Mouse (Mus musculus): ENCODE data around the gene Il23a. TPM values are rescaled to one million over a fixed set of nuclear protein-coding genes. Genes with fewer than 3 reads are reported as not detected.

Il23a gene
- polyA plus RNA-seq, 1 experiment: not detected

DNA sequence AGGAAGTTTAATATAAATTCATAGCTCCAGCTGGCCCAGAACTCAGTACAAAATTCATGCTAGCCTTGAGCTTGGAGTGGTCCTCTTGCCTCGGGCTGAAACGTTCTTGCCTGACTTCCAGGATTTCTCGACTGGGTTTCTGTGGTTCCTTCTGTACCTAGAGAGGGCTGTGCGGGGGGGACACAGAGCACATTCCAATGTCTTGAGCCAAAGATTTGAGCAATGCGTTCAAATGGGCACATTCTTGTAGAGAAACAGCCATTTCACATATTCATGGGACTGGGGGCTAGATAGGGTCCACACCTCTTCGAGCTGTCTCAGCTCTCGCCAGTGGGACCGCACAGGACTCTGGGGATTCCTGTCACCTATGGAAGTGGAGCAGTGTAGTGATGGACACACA, 42.6 kb downstream of the Il23a start:
- Histone ChIP-seq H3K4me1 (ENCODE audit: control insufficient read depth, insufficient read depth, low read length) (peaks cover 15% of the 10 kb centered on the region), H3K4me3 (ENCODE audit: insufficient read depth, low read length) (no peak overlapping the region)
- TF ChIP-seq POLR2A (IDR thresholded peaks at IDR 0.05; ENCODE audit: borderline replicate concordance, low read depth, low read length) (no peak), CTCF (IDR thresholded peaks at IDR 0.05; ENCODE audit: low read depth, low read length) (no peak)

DNA sequence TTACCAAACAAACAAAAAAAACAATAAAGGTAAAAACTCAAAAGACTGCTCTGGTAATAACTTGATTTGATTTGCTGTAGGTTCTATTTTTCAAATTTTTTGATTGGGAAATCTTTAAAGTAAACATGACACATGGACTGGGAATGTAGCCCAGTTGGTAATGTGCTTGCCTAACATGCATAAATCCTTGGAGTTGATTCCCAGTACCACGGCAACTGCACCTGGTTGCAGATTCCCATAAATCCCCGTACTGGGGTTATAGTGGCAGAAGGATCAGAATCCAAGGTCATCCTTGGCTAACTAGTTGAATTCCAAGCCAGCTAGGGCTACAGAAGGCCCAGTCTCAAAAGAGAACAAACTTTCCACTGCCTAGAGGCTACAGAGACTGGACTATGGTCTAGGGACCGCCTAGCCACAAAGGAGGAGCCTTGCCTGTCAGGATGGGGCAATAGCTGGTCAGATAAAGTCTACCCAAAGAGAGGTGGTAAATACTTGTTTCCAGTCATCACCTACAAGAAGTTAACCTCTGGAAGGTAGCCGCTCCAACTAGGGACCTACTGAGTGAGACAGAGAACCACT, 44.8 kb downstream of the Il23a start, which contains the start of gene Apon:
Apon (plus strand) TSS at position 420 of the 579 bp plus-strand sequence.
- Histone ChIP-seq H3K4me1 (ENCODE audit: control insufficient read depth, insufficient read depth, low read length) (peaks cover 6% of the 10 kb centered on the region), H3K27ac (ENCODE audit: insufficient read depth, low read depth, low read length) (no peak within 1 kb of the TSS), H3K4me3 (ENCODE audit: insufficient read depth, low read length) (no peak within 1 kb of the TSS)
- TF ChIP-seq POLR2A (IDR thresholded peaks at IDR 0.05; ENCODE audit: borderline replicate concordance, low read depth, low read length) (no peak), CTCF (IDR thresholded peaks at IDR 0.05; ENCODE audit: low read depth, low read length) (no peak)

More for the DNA sequence above, 42.6 kb downstream of the Il23a start:
- no peak overlapping the region for H3K27ac ChIP-seq (ENCODE audit: insufficient read depth, low read depth, low read length)

GRCm38 (mm10) chr10:128250565-128250964, 48.0 kb downstream of the Il23a start:
- TF ChIP-seq CTCF (IDR thresholded peaks at IDR 0.05; ENCODE audit: low read depth, low read length): no peak
- no peak for TF ChIP-seq POLR2A (IDR thresholded peaks at IDR 0.05; ENCODE audit: borderline replicate concordance, low read depth, low read length)
- H3K4me1 ChIP-seq (ENCODE audit: control insufficient read depth, insufficient read depth, low read length): no peaks in the 10 kb centered on the region
- H3K27ac ChIP-seq (ENCODE audit: insufficient read depth, low read depth, low read length): no peak overlapping the region
- no peak overlapping the region for H3K4me3 ChIP-seq (ENCODE audit: insufficient read depth, low read length)

DNA sequence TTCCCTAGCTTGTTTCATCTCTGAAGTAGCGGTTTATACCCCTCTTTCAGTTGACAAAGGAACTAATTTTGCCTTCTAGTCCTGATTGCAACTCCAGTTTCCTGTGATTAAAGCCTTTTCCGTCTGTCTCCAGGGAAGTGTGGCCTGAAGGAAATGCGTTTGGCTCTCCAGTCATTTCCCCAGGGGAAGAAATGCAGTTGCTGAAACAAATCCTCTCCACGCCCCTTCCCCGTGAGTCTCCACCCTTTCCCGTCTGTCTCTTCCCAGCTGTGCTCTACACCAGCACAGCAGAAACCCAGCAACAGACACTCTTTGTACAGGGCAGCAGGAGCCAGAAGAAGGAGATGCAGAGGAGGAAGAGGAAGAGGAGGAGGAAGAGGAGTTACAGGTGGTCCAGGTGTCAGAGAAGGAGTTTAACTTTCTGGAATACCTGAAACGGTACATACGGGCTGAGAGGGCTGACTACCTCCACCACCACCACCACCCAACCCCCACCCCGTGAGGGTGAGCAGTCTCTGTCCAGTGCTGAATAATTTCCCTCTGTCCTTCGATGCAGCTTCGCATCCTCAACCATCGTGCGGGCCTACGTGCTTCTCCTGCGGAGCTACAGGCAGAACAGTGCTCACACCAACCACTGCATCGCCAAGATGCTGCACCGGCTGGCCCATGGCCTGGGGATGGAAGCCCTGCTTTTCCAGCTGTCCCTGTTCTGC, 51.4 kb downstream of the Il23a start:
- Histone ChIP-seq H3K27ac (ENCODE audit: insufficient read depth, low read depth, low read length) (no peak overlapping the region), H3K4me1 (ENCODE audit: control insufficient read depth, insufficient read depth, low read length) (no peaks in the 10 kb centered on the region), H3K4me3 (ENCODE audit: insufficient read depth, low read length) (no peak overlapping the region)
- no peak for TF ChIP-seq POLR2A (IDR thresholded peaks at IDR 0.05; ENCODE audit: borderline replicate concordance, low read depth, low read length)
- TF ChIP-seq CTCF (IDR thresholded peaks at IDR 0.05; ENCODE audit: low read depth, low read length): no peak

Other genes with a start within 250 kb of the Il23a start
- gene Ptges3, start 239.8 kb downstream of the Il23a start, polyA plus RNA-seq (2012; ENCODE audit: insufficient read depth, insufficient read length, missing spikeins): 152 and 160 TPM in 2 replicates
- 483 and 528 TPM in 2 replicates for gene Atp5b, start 215.5 kb downstream of the Il23a start, polyA plus RNA-seq (2012; ENCODE audit: insufficient read depth, insufficient read length, missing spikeins)
- gene Baz2a, start 207.2 kb downstream of the Il23a start, polyA plus RNA-seq (2012; ENCODE audit: insufficient read depth, insufficient read length, missing spikeins): 49.0 and 52.9 TPM in 2 replicates
- 39.4 and 39.8 TPM in 2 replicates for gene Rbms2, start 118.5 kb downstream of the Il23a start, polyA plus RNA-seq (2012; ENCODE audit: insufficient read depth, insufficient read length, missing spikeins)
- gene Gls2, start 104.3 kb downstream of the Il23a start, polyA plus RNA-seq (2012; ENCODE audit: insufficient read depth, insufficient read length, missing spikeins): not detected in 2 replicates
- 5.3 and 6.1 TPM in 2 replicates for gene Spryd4, start 86.9 kb downstream of the Il23a start, polyA plus RNA-seq (2012; ENCODE audit: insufficient read depth, insufficient read length, missing spikeins)
- gene Mip, start 72.9 kb downstream of the Il23a start, polyA plus RNA-seq (2012; ENCODE audit: insufficient read depth, insufficient read length, missing spikeins): not detected in 2 replicates
- gene Timeless, start 66.7 kb downstream of the Il23a start, polyA plus RNA-seq (2012; ENCODE audit: insufficient read depth, insufficient read length, missing spikeins): 6.4 and 10.7 TPM in 2 replicates
- gene Apon, start 44.7 kb downstream of the Il23a start, polyA plus RNA-seq (2012; ENCODE audit: insufficient read depth, insufficient read length, missing spikeins): not detected in 2 replicates
- not detected in 2 replicates for gene Apof, start 30.1 kb downstream of the Il23a start, polyA plus RNA-seq (2012; ENCODE audit: insufficient read depth, insufficient read length, missing spikeins)
- 89.6 and 94.6 TPM in 2 replicates for gene Stat2, start 28.2 kb downstream of the Il23a start, polyA plus RNA-seq (2012; ENCODE audit: insufficient read depth, insufficient read length, missing spikeins)
- gene Pan2, start 4.6 kb upstream of the Il23a start, polyA plus RNA-seq (2012; ENCODE audit: insufficient read depth, insufficient read length, missing spikeins): 14.3 and 15.2 TPM in 2 replicates
- gene Cnpy2, start 23.7 kb upstream of the Il23a start, polyA plus RNA-seq (2012; ENCODE audit: insufficient read depth, insufficient read length, missing spikeins): 78.6 and 82.6 TPM in 2 replicates
- 98.1 and 109 TPM in 2 replicates for gene Cs, start 39.0 kb upstream of the Il23a start, polyA plus RNA-seq (2012; ENCODE audit: insufficient read depth, insufficient read length, missing spikeins)
- 40.6 and 46.1 TPM in 2 replicates for gene Coq10a, start 70.2 kb upstream of the Il23a start, polyA plus RNA-seq (2012; ENCODE audit: insufficient read depth, insufficient read length, missing spikeins)
- gene Ankrd52, start 78.4 kb upstream of the Il23a start, polyA plus RNA-seq (2012; ENCODE audit: insufficient read depth, insufficient read length, missing spikeins): 33.1 and 34.8 TPM in 2 replicates
- not detected in 2 replicates for gene Slc39a5, start 102.5 kb upstream of the Il23a start, polyA plus RNA-seq (2012; ENCODE audit: insufficient read depth, insufficient read length, missing spikeins)
- gene Nabp2, start 112.7 kb upstream of the Il23a start, polyA plus RNA-seq (2012; ENCODE audit: insufficient read depth, insufficient read length, missing spikeins): 47.2 and 62.7 TPM in 2 replicates
- 42.6 and 47.6 TPM in 2 replicates for gene Rnf41, start 112.9 kb upstream of the Il23a start, polyA plus RNA-seq (2012; ENCODE audit: insufficient read depth, insufficient read length, missing spikeins)
- gene Smarcc2, start 160.5 kb upstream of the Il23a start, polyA plus RNA-seq (2012; ENCODE audit: insufficient read depth, insufficient read length, missing spikeins): 101 and 105 TPM in 2 replicates
- gene Myl6, start 195.4 kb upstream of the Il23a start, polyA plus RNA-seq (2012; ENCODE audit: insufficient read depth, insufficient read length, missing spikeins): 1,186 and 1,257 TPM in 2 replicates
- 2.5 and 3.9 TPM in 2 replicates for gene Myl6b, start 199.9 kb upstream of the Il23a start, polyA plus RNA-seq (2012; ENCODE audit: insufficient read depth, insufficient read length, missing spikeins)
- 179 and 197 TPM in 2 replicates for gene Esyt1, start 227.1 kb upstream of the Il23a start, polyA plus RNA-seq (2012; ENCODE audit: insufficient read depth, insufficient read length, missing spikeins)
- gene Zc3h10, start 249.0 kb upstream of the Il23a start, polyA plus RNA-seq (2012; ENCODE audit: insufficient read depth, insufficient read length, missing spikeins): 9.6 and 15.4 TPM in 2 replicates